In the genomic region with DNA sequence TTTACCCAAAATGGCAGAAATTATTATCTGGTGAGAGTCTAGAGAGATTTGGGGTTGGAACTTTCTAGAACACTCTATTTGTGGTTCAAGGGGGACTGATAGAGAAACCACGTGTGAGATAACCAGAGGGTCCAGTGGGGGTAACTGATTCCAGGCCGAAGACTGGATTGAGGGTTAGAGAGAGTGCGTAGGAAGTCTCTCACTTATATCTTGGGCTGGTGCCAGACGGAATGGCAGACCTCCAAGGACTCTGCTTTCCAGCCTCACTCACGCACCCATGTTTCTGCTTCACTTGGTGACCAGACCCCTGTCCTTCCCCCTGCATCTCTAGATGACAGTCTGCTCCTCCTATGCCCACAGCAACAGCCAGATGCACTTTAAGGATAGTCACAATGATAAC, we compare ENCODE assay signal across 16 mouse cellular contexts. TPM values are rescaled to one million over a fixed set of nuclear protein-coding genes. Genes with fewer than 3 reads are reported as not detected.
A peak's percentile ranks its signal among the peaks of the same experiment; 100 is the strongest.
DNase-seq lines count a peak whose midpoint lies in the region; ATAC-seq lines count a peak whose summit lies in the region.
"Had no signal": no experiment of that assay in that cellular context is flagged by ENCODE, and none has a peak within 500 bp of the region (broad histone marks: within the 10 kb centered on the region; RNA-seq: fewer than 3 reads in every experiment).

No protein-coding gene starts in this region.

- H3K4me3 ChIP-seq in heart, embryonic 11.5 days (ENCODE audit: low read depth, low read length): no peak overlapping the region
- no peak overlapping the region for H3K4me3 ChIP-seq in lung, embryonic 15.5 days
- H3K4me3 ChIP-seq: neural tube, embryonic 13.5 days had no signal

- H3K27me3 ChIP-seq in heart, embryonic 11.5 days (ENCODE audit: control insufficient read depth, insufficient read depth, low read length): no peaks in the 10 kb centered on the region
- H3K27me3 ChIP-seq in lung, embryonic 15.5 days: no peaks in the 10 kb centered on the region
- H3K27me3 ChIP-seq: neural tube, embryonic 13.5 days had no signal

- H3K4me2 ChIP-seq in heart, embryonic 11.5 days: no peak overlapping the region
- H3K4me2 ChIP-seq in lung, embryonic 15.5 days: no peak overlapping the region
- H3K4me2 ChIP-seq: hindbrain, embryonic 14.5 days; neural tube, embryonic 13.5 days had no signal

- no peaks in the 10 kb centered on the region for H3K36me3 ChIP-seq in heart, embryonic 11.5 days (ENCODE audit: control insufficient read depth, insufficient read depth, low read length)
- no peaks in the 10 kb centered on the region for H3K36me3 ChIP-seq in lung, embryonic 15.5 days
- H3K36me3 ChIP-seq: neural tube, embryonic 13.5 days had no signal

- no peaks in the 10 kb centered on the region for H3K9me3 ChIP-seq in heart, embryonic 11.5 days (replicated peaks; ENCODE audit: control insufficient read depth, low read length)
- no peaks in the 10 kb centered on the region for H3K9me3 ChIP-seq in lung, embryonic 15.5 days
- H3K9me3 ChIP-seq: neural tube, embryonic 13.5 days had no signal

- WGBS in heart, embryonic 11.5 days (ENCODE audit: insufficient replicate concordance): 36% methylated on average over 5 of the region's 5 CpGs
- WGBS in lung, embryonic 15.5 days: 17% methylated on average over 5 of the region's 5 CpGs

- DNase-seq in cerebellum, adult 18-20 months: peak; percentile 34 to 50
- no peak for DNase-seq in cerebellum, adult 11-12 months
- DNase-seq in heart, postnatal 14 days: peak; percentile 25 to 35
- DNase-seq in lung, postnatal 25 days (ENCODE audit: low spot score): no peak
- peak; percentile 34 for DNase-seq in brain, adult 2 months (ENCODE audit: low read depth, low spot score)
- DNase-seq in Muller cell, postnatal 12 days (ENCODE audit: inconsistent ontology term): no peak
- DNase-seq: forebrain, postnatal 0 days; gastrocnemius, postnatal 25 days; kidney, adult 18-20 months; retina, postnatal 1 day; thymus, adult 2 months had no signal

- peaks cover 35% of the 10 kb centered on the region for H3K4me1 ChIP-seq in heart, embryonic 11.5 days (ENCODE audit: control insufficient read depth, insufficient read depth, low read length)
- peaks cover 21% of the 10 kb centered on the region for H3K4me1 ChIP-seq in lung, embryonic 15.5 days
- H3K4me1 ChIP-seq: neural tube, embryonic 13.5 days had no signal

- H3K9ac ChIP-seq in heart, embryonic 11.5 days (ENCODE audit: low read depth, low read length): no peak overlapping the region
- H3K9ac ChIP-seq in lung, embryonic 15.5 days: no peak overlapping the region
- H3K9ac ChIP-seq: forebrain, postnatal 0 days; hindbrain, embryonic 14.5 days; neural tube, embryonic 13.5 days had no signal

- no peak overlapping the region for H3K27ac ChIP-seq in heart, embryonic 11.5 days (ENCODE audit: low read depth, low read length)
- H3K27ac ChIP-seq in lung, embryonic 15.5 days: peak overlapping the region; percentile 46; the same call in 1 of the 2 replicates
- H3K27ac ChIP-seq: hindbrain, embryonic 14.5 days; neural tube, embryonic 13.5 days had no signal

- intact Hi-C loops in heart, postnatal 14 days (cut with DNase I): no loop called here

- no peak for ATAC-seq in heart, embryonic 11.5 days (replicated peaks; ENCODE audit: insufficient number of reproducible peaks, low FRiP score, low TSS enrichment)
- peak; percentile 76; the same call in 1 of the 2 replicates for ATAC-seq in lung, embryonic 15.5 days (ENCODE audit: borderline replicate concordance, extremely low read depth, low FRiP score, low TSS enrichment)
- ATAC-seq: forebrain, postnatal 0 days; midbrain, embryonic 16.5 days had no signal

RNA-seq across cellular contexts. Expression of gene Etv5, which starts 55.3 kb away (rescaled TPM):
- 10 to 100 TPM in 1 of 2 experiments, 1 to 10 TPM in 1; 7.6 to 10.1 TPM for total RNA-seq in heart, postnatal 14 days (2021)
- polyA plus RNA-seq in heart, embryonic 11.5 days (2014; fragmentation: Nextera tagmentation; extraction: Ambion mirVana): 21.3 and 25.1 TPM in 2 replicates
- 167 TPM in 2 replicates for polyA plus RNA-seq in lung, embryonic 15.5 days (2015; fragmentation: Nextera tagmentation; extraction: Ambion mirVana)

Comparison
In these comparisons a context has a peak if more than half of its experiments do, and no peak if none do; other contexts are left out.
1. DNase-seq: peak in cerebellum, adult 18-20 months (2 of 2), heart, postnatal 14 days (2 of 2) and brain, adult 2 months (single experiment); none in cerebellum, adult 11-12 months (single experiment), lung, postnatal 25 days (single experiment) and Muller cell, postnatal 12 days (single experiment).